In the genomic region with DNA sequence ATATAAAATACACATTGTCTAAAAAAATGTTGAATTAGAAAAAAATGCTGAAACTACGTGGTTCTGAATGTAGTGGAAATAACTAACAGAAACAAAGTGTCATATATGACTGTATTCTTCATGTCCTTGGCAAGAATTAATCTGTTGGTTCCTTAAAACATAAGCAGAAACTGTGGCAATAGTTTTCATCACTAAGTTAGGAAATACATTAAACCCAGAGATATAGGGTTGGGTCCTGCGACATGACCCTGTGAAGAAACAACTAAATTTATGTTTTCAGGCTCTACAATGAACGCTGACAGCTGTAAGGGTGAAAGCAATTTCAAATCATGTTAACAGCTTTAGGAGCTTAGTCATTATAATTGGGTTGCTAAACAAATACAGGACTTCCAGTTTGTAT, we compare ENCODE assay signal across 16 mouse cellular contexts.
"Had no signal": no experiment of that assay in that cellular context is flagged by ENCODE, and none has a peak within 500 bp of the region (broad histone marks: within the 10 kb centered on the region; RNA-seq: fewer than 3 reads in every experiment).

No protein-coding gene starts in this region.

- H3K27me3 ChIP-seq: megakaryocyte, embryonic 14.5 days; midbrain, embryonic 13.5 days; midbrain, embryonic 15.5 days; neural tube, embryonic 12.5 days; stomach, embryonic 15.5 days had no signal

- H3K4me1 ChIP-seq: megakaryocyte, embryonic 14.5 days; midbrain, embryonic 13.5 days; midbrain, embryonic 15.5 days; neural tube, embryonic 12.5 days; stomach, embryonic 15.5 days had no signal

- H3K27ac ChIP-seq: macrophage; midbrain, embryonic 13.5 days; midbrain, embryonic 15.5 days; neural tube, embryonic 12.5 days; stomach, embryonic 15.5 days; stomach, postnatal 0 days had no signal

- ATAC-seq: midbrain, embryonic 13.5 days; midbrain, embryonic 15.5 days had no signal

- H3K9ac ChIP-seq: lung, embryonic 14.5 days; midbrain, embryonic 13.5 days; midbrain, embryonic 15.5 days; neural tube, embryonic 12.5 days; stomach, embryonic 15.5 days had no signal

- DNase-seq: lung, adult 18-20 months; lung, embryonic 14.5 days; lung, postnatal 10 days; lung, postnatal 36 days; right cerebral cortex, postnatal 14 days; thymus, adult 2 months; thymus, postnatal 25 days; thymus, postnatal 4 days had no signal

- H3K36me3 ChIP-seq: midbrain, embryonic 13.5 days; midbrain, embryonic 15.5 days; neural tube, embryonic 12.5 days; stomach, embryonic 15.5 days had no signal

- H3K9me3 ChIP-seq: megakaryocyte, embryonic 14.5 days; midbrain, embryonic 13.5 days; midbrain, embryonic 15.5 days; neural tube, embryonic 12.5 days; stomach, embryonic 15.5 days had no signal

- H3K4me3 ChIP-seq: megakaryocyte, embryonic 14.5 days; midbrain, embryonic 13.5 days; midbrain, embryonic 15.5 days; neural tube, embryonic 12.5 days; stomach, embryonic 15.5 days had no signal

- H3K4me2 ChIP-seq: lung, embryonic 14.5 days; midbrain, embryonic 11.5 days; midbrain, embryonic 13.5 days; midbrain, embryonic 15.5 days; neural tube, embryonic 12.5 days; stomach, embryonic 15.5 days had no signal
